Mouse (Mus musculus) testis, adult 2 months (tissue): ENCODE data around the gene Smg6.

ENCODE experiments used
- CTCF ChIP-seq: fragments of 200-500 bp; IDR thresholded peaks from 2 replicates; pipeline ENCODE4 v1.5.1; 2012; ENCODE audit warnings: low read depth, mild to moderate bottlenecking, inconsistent platforms, low read length, moderate library complexity; ENCODE audit not compliant: control insufficient read depth, insufficient read depth, insufficient replicate concordance
- POLR2A ChIP-seq: fragments of 200-500 bp; IDR thresholded peaks from 2 replicates; pipeline ENCODE4 v1.6.1; 2012; ENCODE audit warnings: low read depth, mild to moderate bottlenecking, inconsistent platforms, low read length, moderate library complexity; ENCODE audit not compliant: control insufficient read depth

- TF ChIP-seq POLR2A (no peak), CTCF (no peak)
Measured at GRCm38 (mm10) chr11:75158432-75158831, 232.8 kb downstream of the Smg6 start.
